Mouse (Mus musculus) embryonic fibroblast, embryonic 13.5 days (primary cell): Measurements from ENCODE around the gene Ankrd26.

Experiments used
- CTCF ChIP-seq: IDR thresholded peaks from 2 replicates; pipeline ENCODE4 v1.5.1; 2011; ENCODE audit warnings: mild to moderate bottlenecking, control low read depth, low read length, moderate library complexity, borderline replicate concordance; ENCODE audit not compliant: insufficient read depth
- POLR2A ChIP-seq: IDR thresholded peaks from 2 replicates; pipeline ENCODE4 v1.6.1; 2011; ENCODE audit warnings: low read depth, mild to moderate bottlenecking, control low read depth, low read length, moderate library complexity

- TF ChIP-seq CTCF, result no peak
- no peak for TF ChIP-seq POLR2A
Observed at GRCm38 (mm10) chr6:118538627-118539026, 23.4 kb downstream of the Ankrd26 start.
